Mouse (Mus musculus): ENCODE data around the gene Neu3. TPM values are rescaled to one million over a fixed set of nuclear protein-coding genes. Genes with fewer than 3 reads are reported as not detected.

Gene Neu3
- polyA plus RNA-seq, 1 experiment, result 2.2 TPM

DNA sequence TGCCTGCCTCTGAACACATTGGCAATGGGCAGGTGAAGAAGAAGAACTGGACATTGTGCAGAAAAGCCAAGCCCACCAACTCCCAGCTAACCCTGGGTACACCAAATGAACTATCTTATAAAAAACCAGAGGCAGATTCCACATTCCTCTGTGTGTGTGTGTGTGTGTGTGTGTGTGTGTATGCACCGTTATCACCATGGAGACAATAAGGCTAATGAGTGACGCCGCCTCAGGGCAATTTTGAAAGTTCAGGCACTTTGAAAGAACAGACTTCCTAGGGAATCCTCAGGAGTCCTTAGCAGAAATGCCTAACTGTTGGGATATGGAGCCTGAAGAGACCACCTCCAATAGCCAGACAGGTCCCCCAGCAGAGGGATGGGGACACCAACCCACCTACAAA, 31.0 kb downstream of the Neu3 start:
- no peak for DNase-seq (ENCODE audit: extremely low spot score in 1 of 2, low spot score in 1 of 2)

DNA sequence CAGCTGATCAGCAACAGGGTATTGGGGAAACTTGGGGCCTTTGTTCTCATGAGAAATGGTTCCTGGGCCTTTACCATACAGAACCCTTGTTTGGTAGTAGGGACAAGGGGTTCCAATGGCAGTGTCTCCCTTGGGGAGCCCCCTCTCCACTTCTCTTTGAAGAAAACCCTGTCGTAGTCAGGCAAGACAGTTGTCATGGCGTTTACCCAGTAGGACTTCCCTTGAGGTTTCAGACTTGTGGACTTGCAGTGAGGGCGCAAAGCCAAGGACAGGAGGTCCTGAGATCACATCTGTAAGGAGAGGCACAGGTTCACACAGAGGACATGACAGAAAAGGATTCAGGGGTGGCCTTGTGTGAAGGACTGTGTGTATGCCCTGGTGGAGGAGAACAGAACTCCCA, 31.7 kb downstream of the Neu3 start:
- DNase-seq (ENCODE audit: extremely low spot score in 1 of 2, low spot score in 1 of 2), result no peak

DNA sequence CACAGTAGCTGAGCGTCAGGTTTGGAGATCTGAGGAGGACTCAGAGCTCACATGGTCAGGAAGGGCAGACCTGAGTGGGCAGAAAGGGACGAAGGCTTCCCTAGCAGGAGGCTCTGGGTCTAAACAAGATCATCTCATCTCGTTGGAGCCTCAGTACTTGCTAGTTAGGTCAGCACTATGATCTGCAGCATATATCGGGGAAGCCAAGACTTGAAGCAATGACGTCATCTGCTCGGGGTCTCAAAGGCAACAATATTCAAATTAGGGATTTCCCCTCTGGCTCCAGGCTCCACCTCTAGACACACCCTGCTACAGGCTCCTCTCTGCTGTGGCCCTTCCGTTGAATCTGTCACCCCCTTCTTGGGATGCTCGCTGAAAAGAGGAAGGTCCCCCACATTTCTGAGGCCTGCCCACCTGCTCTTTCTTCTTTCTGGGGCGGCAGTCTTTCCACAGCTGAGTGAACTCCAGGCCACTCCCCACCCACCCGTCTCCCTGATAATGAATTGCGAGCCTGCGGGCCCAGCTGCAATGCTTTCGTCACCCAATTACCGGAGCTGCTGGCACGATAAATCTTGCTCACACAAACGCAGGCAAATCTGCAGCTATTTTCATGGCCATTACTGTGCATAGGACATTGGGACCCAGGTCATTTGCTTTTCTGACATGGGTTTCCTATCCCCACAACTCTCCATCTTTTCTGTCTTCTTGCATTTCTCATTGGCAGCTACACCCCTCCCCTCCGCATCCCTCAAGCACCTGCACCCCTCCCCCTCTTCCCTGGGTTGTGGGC, 32.8 kb downstream of the Neu3 start:
- DNase-seq (ENCODE audit: extremely low spot score in 1 of 2, low spot score in 1 of 2), result peak in 1 of 2 experiments; percentile 18

DNA sequence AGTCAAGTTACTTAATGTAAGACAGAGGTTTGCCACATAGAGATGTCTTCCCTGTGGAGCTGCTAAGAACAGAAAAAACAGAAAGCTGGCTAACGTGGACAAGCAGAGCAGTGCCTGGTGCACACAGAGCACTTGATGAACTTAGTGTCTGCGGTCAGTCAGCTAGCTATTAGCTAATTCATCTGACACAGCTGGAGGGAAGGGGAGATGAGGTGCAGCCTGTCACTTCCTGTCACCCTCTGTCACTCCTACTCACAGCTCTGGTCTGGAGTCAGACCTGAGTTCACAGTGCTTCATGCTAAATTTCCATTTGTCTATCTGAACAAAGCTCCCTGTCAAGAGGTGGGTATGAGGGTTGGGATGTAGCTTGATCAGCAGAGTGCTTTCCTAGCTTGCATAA, 34.1 kb downstream of the Neu3 start:
- no peak for DNase-seq (ENCODE audit: extremely low spot score in 1 of 2, low spot score in 1 of 2)

DNA sequence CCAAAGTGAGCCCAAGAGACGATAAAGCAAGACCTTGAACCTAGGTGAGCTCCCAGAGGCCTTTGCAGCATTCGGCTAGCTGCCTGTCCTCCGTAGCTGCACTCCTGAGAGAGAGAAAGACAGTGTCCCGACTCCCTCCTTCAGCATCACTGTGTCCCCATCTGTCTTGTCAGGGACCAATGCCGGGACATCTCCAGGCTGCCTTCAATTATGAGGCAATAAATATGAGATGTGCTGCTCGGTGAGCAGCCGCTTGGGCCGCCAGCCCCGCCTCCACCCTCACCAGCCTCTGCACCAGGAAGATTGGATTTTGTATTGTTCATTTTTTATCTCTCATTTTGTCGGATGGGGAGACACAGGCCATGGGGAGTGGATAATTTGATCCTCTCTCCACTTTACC, 37.4 kb downstream of the Neu3 start:
- DNase-seq (ENCODE audit: extremely low spot score in 1 of 2, low spot score in 1 of 2), result no peak

DNA sequence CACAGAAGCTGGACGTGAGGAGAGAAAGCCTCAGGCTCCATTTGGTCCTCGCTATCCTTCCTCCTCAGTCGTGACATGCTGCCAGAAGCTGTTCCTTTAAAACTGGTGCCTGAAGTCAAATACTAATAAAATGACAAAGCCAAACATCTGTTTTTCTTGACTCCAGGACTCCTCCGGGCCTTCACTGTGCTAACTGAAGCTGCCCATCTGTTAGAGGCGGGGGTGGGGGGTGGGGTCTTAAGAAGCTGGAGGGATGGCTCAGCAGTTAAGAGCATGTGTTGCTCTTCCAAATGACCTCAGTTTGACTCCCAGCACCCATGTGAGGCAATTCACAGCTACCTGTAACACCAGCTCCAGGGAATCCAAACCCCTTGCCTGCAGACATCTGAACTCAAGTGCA, 39.7 kb downstream of the Neu3 start:
- DNase-seq (ENCODE audit: extremely low spot score in 1 of 2, low spot score in 1 of 2), result no peak

DNA sequence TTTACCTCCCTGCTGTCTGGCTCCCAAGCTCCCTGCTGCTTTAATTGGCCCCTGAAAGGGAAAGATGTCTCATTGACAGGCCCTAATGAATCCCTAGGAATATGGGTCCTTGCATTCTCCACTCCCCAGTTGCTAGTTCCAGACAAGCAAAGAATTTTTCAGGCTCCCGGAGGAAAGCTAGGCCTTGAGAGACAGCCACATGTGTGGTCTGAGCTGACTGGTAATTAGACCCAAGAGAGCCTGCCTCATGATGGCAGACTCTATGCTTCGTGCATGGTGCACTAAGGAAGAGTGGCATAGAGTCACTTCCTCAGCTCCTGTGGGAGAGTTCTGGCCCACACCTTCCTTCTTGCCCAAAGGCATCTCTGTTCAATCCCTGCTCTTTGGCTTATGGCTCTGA, 40.3 kb downstream of the Neu3 start:
- no peak for DNase-seq (ENCODE audit: extremely low spot score in 1 of 2, low spot score in 1 of 2)

DNA sequence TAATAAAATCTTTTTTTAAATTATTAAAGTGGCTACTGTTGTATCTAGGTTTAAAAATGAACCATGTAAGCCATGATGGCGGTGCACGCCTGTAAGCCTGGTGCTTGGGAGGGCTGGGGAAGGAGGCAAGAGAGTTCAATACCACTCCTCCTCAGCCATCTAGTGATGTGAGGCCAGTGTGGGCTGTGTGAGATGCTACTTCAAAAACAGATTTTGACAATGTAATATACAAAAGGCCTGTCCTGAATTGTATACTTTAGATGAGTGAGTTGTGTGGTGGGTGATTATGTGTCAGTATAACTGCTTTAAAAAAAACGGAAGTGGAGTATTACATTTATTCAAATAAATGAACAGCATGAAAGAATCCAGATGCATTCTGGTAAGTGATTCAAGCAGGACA, 41.4 kb downstream of the Neu3 start:
- DNase-seq (ENCODE audit: extremely low spot score in 1 of 2, low spot score in 1 of 2), result no peak

DNA sequence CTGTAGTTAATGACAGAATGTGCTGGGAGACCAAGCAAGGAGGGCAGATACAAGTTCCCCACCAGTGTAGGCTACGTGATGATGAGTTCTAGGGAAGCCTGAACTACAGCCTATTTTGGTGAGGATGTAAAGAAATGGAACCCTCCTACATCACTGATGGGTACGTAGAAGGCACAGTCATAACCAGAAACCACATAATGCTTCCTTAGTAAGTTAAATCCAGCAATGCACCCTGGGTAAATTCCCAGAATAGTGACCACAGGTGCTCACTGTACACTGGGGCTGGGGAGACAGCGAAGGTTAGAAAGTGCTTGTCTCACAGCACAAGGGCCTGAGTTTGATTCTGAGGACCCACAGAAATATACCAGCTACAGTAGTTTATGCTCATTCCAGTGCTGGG, 42.7 kb downstream of the Neu3 start:
- no peak for DNase-seq (ENCODE audit: extremely low spot score in 1 of 2, low spot score in 1 of 2)

DNA sequence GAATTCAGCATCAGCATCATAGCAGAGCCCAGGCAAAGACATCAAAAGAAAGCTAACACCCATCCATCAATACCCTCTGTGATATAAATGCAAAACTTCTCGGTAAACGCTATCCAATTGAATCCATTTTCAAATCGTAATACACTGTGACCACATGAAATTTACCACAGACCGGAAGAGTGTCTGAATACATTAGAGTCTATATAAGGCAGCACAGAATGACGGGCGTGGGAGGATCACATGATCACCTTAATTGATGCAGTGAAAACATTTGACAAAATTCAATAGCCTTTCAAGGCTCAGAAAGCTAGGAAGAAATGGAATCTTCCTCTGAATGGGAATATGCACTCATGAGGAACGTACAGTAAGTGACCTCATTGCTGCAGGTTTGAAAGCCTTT, 44.8 kb downstream of the Neu3 start:
- DNase-seq (ENCODE audit: extremely low spot score in 1 of 2, low spot score in 1 of 2), result peak; percentile 8 to 21

DNA sequence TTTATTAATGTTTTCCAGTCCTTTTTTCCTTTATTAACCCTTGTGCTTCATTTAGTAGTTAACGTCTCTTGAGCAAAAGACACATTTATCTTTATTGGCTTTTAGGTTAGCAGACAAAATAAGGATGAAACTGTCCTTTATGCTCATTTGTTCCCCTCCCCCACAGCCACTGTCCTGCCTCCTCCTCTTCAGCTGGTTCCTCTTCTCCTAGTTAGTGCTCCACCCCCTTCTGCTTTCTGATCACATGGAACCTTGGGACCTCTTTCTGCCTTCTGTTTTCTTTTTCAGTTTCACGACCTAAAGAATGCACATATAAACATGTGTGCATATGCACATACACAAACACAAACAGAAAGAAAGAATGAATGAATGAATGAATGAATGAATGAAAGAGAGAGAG, 46.3 kb downstream of the Neu3 start:
- no peak for DNase-seq (ENCODE audit: extremely low spot score in 1 of 2, low spot score in 1 of 2)

DNA sequence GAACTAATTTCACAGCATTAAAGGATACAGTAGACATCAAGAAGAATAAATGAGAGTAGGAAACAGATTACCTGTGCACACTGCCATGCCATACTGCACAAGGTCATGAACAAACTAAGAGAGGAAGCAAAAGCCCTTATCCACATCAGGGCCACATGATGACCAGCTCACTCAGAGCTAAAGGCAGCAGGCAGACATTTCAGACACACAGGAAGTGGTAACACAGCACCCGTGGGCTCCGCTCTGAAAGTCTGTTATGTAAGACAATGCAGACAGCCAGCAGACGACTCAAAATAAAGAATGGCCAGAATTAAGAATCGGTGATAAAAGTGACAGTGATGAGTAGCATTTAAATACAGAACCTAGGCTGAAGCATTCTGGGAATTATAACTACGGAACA, 46.8 kb downstream of the Neu3 start:
- no peak for DNase-seq (ENCODE audit: extremely low spot score in 1 of 2, low spot score in 1 of 2)

DNA sequence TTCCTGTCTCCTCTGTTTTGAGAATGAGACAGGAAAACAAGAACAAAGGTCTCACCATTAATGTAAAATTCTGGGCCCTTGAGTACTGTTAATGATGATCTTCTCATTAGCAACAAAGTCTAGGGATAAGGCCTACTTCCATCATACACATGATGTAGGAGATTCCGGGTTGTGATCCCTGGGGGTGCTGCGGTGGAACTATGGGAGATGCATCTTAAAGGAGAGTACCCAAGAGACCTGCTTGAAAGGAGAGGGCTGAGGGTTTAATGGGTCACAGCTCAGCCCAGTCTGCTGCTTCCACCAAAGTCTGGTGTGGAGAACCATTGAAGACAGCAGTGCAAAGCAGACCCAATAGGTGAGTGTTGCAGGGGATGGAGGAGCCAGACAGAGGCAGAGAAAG, 65.0 kb downstream of the Neu3 start, which contains the start of gene Olfr521:
TSS of gene Olfr521 (plus strand) at position 301 of the 400 bp plus-strand sequence.
- DNase-seq (ENCODE audit: extremely low spot score in 1 of 2, low spot score in 1 of 2), result no peak

Other genes starting within 250 kb of the Neu3 start
- 7.9 and 9.3 TPM in 2 replicates for gene Tpbgl, start 201.3 kb downstream of the Neu3 start, polyA plus RNA-seq (2012; rRNA removed)
- gene Slco2b1, start 117.1 kb downstream of the Neu3 start, polyA plus RNA-seq (2012; rRNA removed), result 12.3 and 16.5 TPM in 2 replicates
- gene Olfr520, start 98.1 kb downstream of the Neu3 start, polyA plus RNA-seq (2012; rRNA removed), result 0.06 TPM in 1 of 2 replicates, not detected in the other
- not detected in 2 replicates for gene Olfr521, start 64.9 kb downstream of the Neu3 start, polyA plus RNA-seq (2012; rRNA removed)
- gene Xrra1, start 30.7 kb upstream of the Neu3 start, polyA plus RNA-seq (2012; rRNA removed), result 1.2 and 1.3 TPM in 2 replicates
- gene Spcs2, start 35.0 kb upstream of the Neu3 start, polyA plus RNA-seq (2012; rRNA removed), result 76.6 and 83.9 TPM in 2 replicates
- gene Rnf169, start 152.0 kb upstream of the Neu3 start, polyA plus RNA-seq (2012; rRNA removed), result 20.2 and 22.0 TPM in 2 replicates
- 0.36 and 0.65 TPM in 2 replicates for gene Chrdl2, start 177.8 kb upstream of the Neu3 start, polyA plus RNA-seq (2012; rRNA removed)